Mouse (Mus musculus): Measurements from ENCODE around the gene Hoxa13. TPM values are rescaled to one million over a fixed set of nuclear protein-coding genes. Genes with fewer than 3 reads are reported as not detected.

Gene Hoxa13
- total and polyA plus RNA-seq, 3 experiments, result not detected

- Histone ChIP-seq H3K36me3 (ENCODE audit: control insufficient read depth in 1 of 2, insufficient read depth in 2 of 2, low read length in 2 of 2) (no peaks in the 10 kb centered on the region), H3K27ac (ENCODE audit: control insufficient read depth, low read depth, low read length) (no peak within 1 kb of the TSS), H3K79me2 (ENCODE audit: control insufficient read depth, insufficient read depth, low read length, poor library complexity) (no peaks in the 10 kb centered on the region), H3K9ac (ENCODE audit: control insufficient read depth, low read depth, low read length, poor library complexity, severe bottlenecking) (no peak within 1 kb of the TSS), H3K27me3 (ENCODE audit: control insufficient read depth in 1 of 2, insufficient read depth in 2 of 2, low read length in 2 of 2) (no peaks in the 10 kb centered on the region), H3K4me3 (ENCODE audit: control insufficient read depth in 1 of 2, insufficient read depth in 1 of 2, low read depth in 2 of 2, low read length in 2 of 2) (no peak within 1 kb of the TSS), H3K4me1 (ENCODE audit: control insufficient read depth in 1 of 2, insufficient read depth in 2 of 2, low read length in 2 of 2) (no peaks in the 10 kb centered on the region), H3K9me3 (replicated peaks; ENCODE audit: insufficient read depth, low read length) (no peaks in the 10 kb centered on the region)
- TF ChIP-seq POLR2AphosphoS5 (IDR thresholded peaks at IDR 0.05; ENCODE audit: borderline replicate concordance, low read depth, low read length) (no peak), POLR2A (IDR thresholded peaks at IDR 0.05; ENCODE audit: control insufficient read depth in 1 of 2, insufficient read depth in 1 of 2, low read depth in 1 of 2, low read length in 2 of 2, poor library complexity in 1 of 2) (no peak), TAL1 (IDR thresholded peaks at IDR 0.05; ENCODE audit: low read length) (no peak), USF1 (IDR thresholded peaks at IDR 0.05; ENCODE audit: low read depth, low read length) (no peak), CHD2 (IDR thresholded peaks at IDR 0.05; ENCODE audit: low read length) (no peak), GABPA (IDR thresholded peaks at IDR 0.05; ENCODE audit: low read depth, low read length) (no peak), MAFK (IDR thresholded peaks at IDR 0.05; ENCODE audit: borderline replicate concordance, low read depth, low read length) (no peak), ETS1 (IDR thresholded peaks at IDR 0.05; ENCODE audit: low read depth, low read length) (no peak), TCF12 (IDR thresholded peaks at IDR 0.05; ENCODE audit: low read depth, low read length) (no peak), NRF1 (IDR thresholded peaks at IDR 0.05; ENCODE audit: insufficient read depth, low read depth, low read length, poor library complexity, severe bottlenecking) (no peak), SMC3 (IDR thresholded peaks at IDR 0.05; ENCODE audit: low read depth, low read length) (no peak), CHD1 (IDR thresholded peaks at IDR 0.05; ENCODE audit: low read depth, low read length) (no peak), USF2 (IDR thresholded peaks at IDR 0.05; ENCODE audit: borderline replicate concordance in 1 of 2, insufficient read depth in 1 of 2, low read depth in 1 of 2, low read length in 2 of 2) (no peak), MYB (IDR thresholded peaks at IDR 0.05; ENCODE audit: low read depth, low read length) (no peak), RAD21 (IDR thresholded peaks at IDR 0.05; ENCODE audit: low read depth, low read length) (no peak), BHLHE40 (IDR thresholded peaks at IDR 0.05; ENCODE audit: borderline replicate concordance, low read depth, low read length) (no peak), TBP (IDR thresholded peaks at IDR 0.05; ENCODE audit: low read depth, low read length) (no peak), MXI1 (IDR thresholded peaks at IDR 0.05; ENCODE audit: low read depth, low read length) (no peak)
- DNase-seq (ENCODE audit: low read depth, low spot score), result no peak
Observed at GRCm38 (mm10) chr6:52213119-52213986, 47.3 kb downstream of the Hoxa13 start, which contains the start of the genes Hoxa3 and Gm28308. Gene Hoxa3, minus strand, starts transcription at chr6:52213336. Gene Gm28308, minus strand, starts transcription at chr6:52213339.

- no peak overlapping the region for H3K4me3 ChIP-seq (ENCODE audit: control insufficient read depth in 1 of 2, insufficient read depth in 1 of 2, low read depth in 2 of 2, low read length in 2 of 2)
- H3K4me1 ChIP-seq (ENCODE audit: control insufficient read depth in 1 of 2, insufficient read depth in 2 of 2, low read length in 2 of 2), result no peaks in the 10 kb centered on the region
- no peaks in the 10 kb centered on the region for H3K79me2 ChIP-seq (ENCODE audit: control insufficient read depth, insufficient read depth, low read length, poor library complexity)
- H3K27ac ChIP-seq (ENCODE audit: control insufficient read depth, low read depth, low read length), result no peak overlapping the region
- no peak for DNase-seq (ENCODE audit: low read depth, low spot score)
- H3K27me3 ChIP-seq (ENCODE audit: control insufficient read depth in 1 of 2, insufficient read depth in 2 of 2, low read length in 2 of 2), result no peaks in the 10 kb centered on the region
- no peaks in the 10 kb centered on the region for H3K36me3 ChIP-seq (ENCODE audit: control insufficient read depth in 1 of 2, insufficient read depth in 2 of 2, low read length in 2 of 2)
- H3K9ac ChIP-seq (ENCODE audit: control insufficient read depth, low read depth, low read length, poor library complexity, severe bottlenecking), result no peak overlapping the region
- H3K9me3 ChIP-seq (replicated peaks; ENCODE audit: insufficient read depth, low read length), result no peaks in the 10 kb centered on the region
- no peak for TF ChIP-seq MYC (IDR thresholded peaks at IDR 0.05; ENCODE audit: low read depth, low read length)
- no peak for TF ChIP-seq ZNF384 (IDR thresholded peaks at IDR 0.05; ENCODE audit: low read depth, low read length)
- TF ChIP-seq ZC3H11A (IDR thresholded peaks at IDR 0.05; ENCODE audit: low read depth, low read length), result no peak
- TF ChIP-seq USF2 (IDR thresholded peaks at IDR 0.05; ENCODE audit: borderline replicate concordance in 1 of 2, insufficient read depth in 1 of 2, low read depth in 1 of 2, low read length in 2 of 2), result no peak
- TF ChIP-seq ELF1 (IDR thresholded peaks at IDR 0.05; ENCODE audit: low read depth, low read length), result no peak
- TF ChIP-seq GABPA (IDR thresholded peaks at IDR 0.05; ENCODE audit: low read depth, low read length), result no peak
- TF ChIP-seq SMC3 (IDR thresholded peaks at IDR 0.05; ENCODE audit: low read depth, low read length), result no peak
- no peak for TF ChIP-seq BHLHE40 (IDR thresholded peaks at IDR 0.05; ENCODE audit: borderline replicate concordance, low read depth, low read length)
- no peak for TF ChIP-seq TAL1 (IDR thresholded peaks at IDR 0.05; ENCODE audit: low read length)
- TF ChIP-seq NELFE (IDR thresholded peaks at IDR 0.05; ENCODE audit: low read depth, low read length), result no peak
- no peak for TF ChIP-seq UBTF (IDR thresholded peaks at IDR 0.05; ENCODE audit: borderline replicate concordance, insufficient read depth, low read depth, low read length)
- no peak for TF ChIP-seq USF1 (IDR thresholded peaks at IDR 0.05; ENCODE audit: low read depth, low read length)
- TF ChIP-seq POLR2AphosphoS5 (IDR thresholded peaks at IDR 0.05; ENCODE audit: borderline replicate concordance, low read depth, low read length), result no peak
- no peak for TF ChIP-seq CHD2 (IDR thresholded peaks at IDR 0.05; ENCODE audit: low read length)
- TF ChIP-seq ZKSCAN1 (IDR thresholded peaks at IDR 0.05; ENCODE audit: low read depth, low read length), result no peak
- TF ChIP-seq ETS1 (IDR thresholded peaks at IDR 0.05; ENCODE audit: low read depth, low read length), result no peak
- TF ChIP-seq MEF2A (IDR thresholded peaks at IDR 0.05; ENCODE audit: extremely low read depth, insufficient replicate concordance, low read depth, low read length, poor library complexity, severe bottlenecking), result no peak
- TF ChIP-seq POLR2AphosphoS2 (IDR thresholded peaks at IDR 0.05; ENCODE audit: low read length), result no peak
Observed at GRCm38 (mm10) chr6:52212556-52213118, 48.0 kb downstream of the Hoxa13 start.
